Mouse (Mus musculus): ENCODE results near the gene Asb2. TPM values are rescaled to one million over a fixed set of nuclear protein-coding genes. Genes with fewer than 3 reads are reported as not detected.

Gene Asb2
- polyA plus RNA-seq, 1 experiment from 2014 or later: 4.5 TPM

- H3K4me3 ChIP-seq (ENCODE audit: low read depth, low read length): no peak within 1 kb of the TSS
- no peak within 1 kb of the TSS for H3K4me2 ChIP-seq
- peaks cover 4% of the 10 kb centered on the region; the same call in 1 of the 2 replicates for H3K27me3 ChIP-seq (ENCODE audit: insufficient read depth, low read length)
- H3K36me3 ChIP-seq (ENCODE audit: insufficient read depth): no peaks in the 10 kb centered on the region
- H3K27ac ChIP-seq (ENCODE audit: low read depth): no peak within 1 kb of the TSS
- H3K9ac ChIP-seq: no peak within 1 kb of the TSS
- ATAC-seq (ENCODE audit: insufficient read depth): no peak
- H3K9me3 ChIP-seq (ENCODE audit: low read depth, low read length): no peaks in the 10 kb centered on the region
- 72% methylated on average over 2 of the region's 2 CpGs for WGBS
- DNase-seq: no peak
- no peaks in the 10 kb centered on the region for H3K4me1 ChIP-seq (ENCODE audit: insufficient read depth)
- no peak for TF ChIP-seq CTCF (IDR thresholded peaks at IDR 0.05; ENCODE audit: low read depth)
Observed at GRCm38 (mm10) chr12:103310744-103311267, 45.0 kb downstream of the Asb2 start, which contains the start of gene Fam181a. TSS of gene Fam181a (plus strand) at chr12:103310975.

DNA sequence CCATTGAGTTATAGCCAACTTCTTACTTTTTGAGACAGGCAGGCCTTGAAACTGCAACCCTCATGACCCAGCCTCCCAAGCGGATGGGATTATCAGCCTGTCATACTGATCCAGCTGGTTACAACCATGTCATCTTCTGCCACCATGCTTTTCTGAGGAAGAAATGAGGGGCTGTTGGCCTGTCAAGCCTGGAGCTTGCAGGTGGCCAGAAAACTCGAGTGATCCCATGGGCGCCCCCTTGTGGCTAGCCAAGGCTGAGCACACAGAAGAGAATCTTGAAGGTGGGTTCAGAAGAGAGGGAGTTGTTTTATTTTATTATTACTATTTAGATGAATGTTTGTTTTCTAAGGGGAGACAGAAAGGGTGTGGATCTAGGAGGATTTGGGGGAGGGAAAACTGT lies 49.1 kb downstream of the Asb2 start:
- DNase-seq (peak; percentile 59), ATAC-seq (ENCODE audit: insufficient read depth) (no peak)
- WGBS: 25% methylated on average over 3 of the region's 3 CpGs
- Histone ChIP-seq H3K4me3 (ENCODE audit: low read depth, low read length) (no peak overlapping the region), H3K4me1 (ENCODE audit: insufficient read depth) (no peaks in the 10 kb centered on the region), H3K9ac (no peak overlapping the region), H3K36me3 (ENCODE audit: insufficient read depth) (no peaks in the 10 kb centered on the region), H3K9me3 (ENCODE audit: low read depth, low read length) (no peaks in the 10 kb centered on the region), H3K27ac (ENCODE audit: low read depth) (no peak overlapping the region), H3K27me3 (ENCODE audit: insufficient read depth, low read length) (no peaks in the 10 kb centered on the region), H3K4me2 (no peak overlapping the region)
- peak; percentile 67 for TF ChIP-seq CTCF (IDR thresholded peaks at IDR 0.05; ENCODE audit: low read depth)

GRCm38 (mm10) chr12:103306224-103306623 lies 49.6 kb downstream of the Asb2 start:
- Histone ChIP-seq H3K27ac (ENCODE audit: low read depth) (no peak overlapping the region), H3K36me3 (ENCODE audit: insufficient read depth) (no peaks in the 10 kb centered on the region)
- WGBS: 19% methylated on average over 2 of the region's 2 CpGs

DNA sequence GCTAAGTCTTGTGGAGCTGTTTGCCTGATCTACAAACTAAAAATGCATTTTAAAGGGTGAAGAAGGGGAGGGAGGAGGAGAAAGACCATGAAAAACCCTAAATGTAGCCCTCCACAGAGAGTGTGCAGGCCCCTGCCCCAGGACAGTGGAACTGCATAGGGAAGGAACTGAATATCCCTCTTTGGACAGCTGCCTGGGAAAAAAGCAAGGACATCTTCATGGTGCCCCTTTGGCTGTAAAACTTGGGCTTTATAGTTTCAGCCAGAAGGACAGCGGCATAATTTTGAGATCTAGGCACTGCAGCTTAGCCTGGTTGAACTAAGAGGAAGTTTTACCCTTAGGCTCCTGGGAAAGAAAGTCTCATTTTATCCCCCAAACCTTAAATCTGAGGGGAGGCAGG lies 52.8 kb downstream of the Asb2 start:
- Histone ChIP-seq H3K4me3 (ENCODE audit: low read depth, low read length) (no peak overlapping the region), H3K27ac (ENCODE audit: low read depth) (no peak overlapping the region), H3K36me3 (ENCODE audit: insufficient read depth) (no peaks in the 10 kb centered on the region), H3K4me2 (no peak overlapping the region), H3K4me1 (ENCODE audit: insufficient read depth) (no peaks in the 10 kb centered on the region), H3K27me3 (ENCODE audit: insufficient read depth, low read length) (no peaks in the 10 kb centered on the region), H3K9ac (no peak overlapping the region), H3K9me3 (ENCODE audit: low read depth, low read length) (no peaks in the 10 kb centered on the region)
- DNase-seq: no peak
- 88% methylated on average over 1 of the region's 1 CpGs for WGBS
- TF ChIP-seq CTCF (IDR thresholded peaks at IDR 0.05; ENCODE audit: low read depth): no peak
- ATAC-seq (ENCODE audit: insufficient read depth): no peak

More at GRCm38 (mm10) chr12:103306224-103306623, 49.6 kb downstream of the Asb2 start:
- no peak overlapping the region for H3K4me3 ChIP-seq (ENCODE audit: low read depth, low read length)
- H3K4me2 ChIP-seq: no peak overlapping the region
- TF ChIP-seq CTCF (IDR thresholded peaks at IDR 0.05; ENCODE audit: low read depth): peak; percentile 41
- DNase-seq: peak; percentile 47
- ATAC-seq (ENCODE audit: insufficient read depth): no peak
- H3K27me3 ChIP-seq (ENCODE audit: insufficient read depth, low read length): no peaks in the 10 kb centered on the region
- H3K9me3 ChIP-seq (ENCODE audit: low read depth, low read length): no peaks in the 10 kb centered on the region
- H3K4me1 ChIP-seq (ENCODE audit: insufficient read depth): no peaks in the 10 kb centered on the region
- no peak overlapping the region for H3K9ac ChIP-seq

GRCm38 (mm10) chr12:103301645-103302044 lies 54.2 kb downstream of the Asb2 start:
- no peaks in the 10 kb centered on the region for H3K4me1 ChIP-seq (ENCODE audit: insufficient read depth)
- no peak overlapping the region for H3K4me2 ChIP-seq
- no peaks in the 10 kb centered on the region for H3K9me3 ChIP-seq (ENCODE audit: low read depth, low read length)
- no peaks in the 10 kb centered on the region for H3K36me3 ChIP-seq (ENCODE audit: insufficient read depth)
- 41% methylated on average over 2 of the region's 2 CpGs for WGBS
- peak; percentile 87 for TF ChIP-seq CTCF (IDR thresholded peaks at IDR 0.05; ENCODE audit: low read depth)
- peak; percentile 80 for DNase-seq
- H3K9ac ChIP-seq: no peak overlapping the region
- H3K4me3 ChIP-seq (ENCODE audit: low read depth, low read length): no peak overlapping the region
- H3K27me3 ChIP-seq (ENCODE audit: insufficient read depth, low read length): no peaks in the 10 kb centered on the region
- no peak overlapping the region for H3K27ac ChIP-seq (ENCODE audit: low read depth)
- no peak for ATAC-seq (ENCODE audit: insufficient read depth)

GRCm38 (mm10) chr12:103300493-103300892 lies 55.3 kb downstream of the Asb2 start:
- no peak for ATAC-seq (ENCODE audit: insufficient read depth)
- no peaks in the 10 kb centered on the region for H3K9me3 ChIP-seq (ENCODE audit: low read depth, low read length)
- no peak overlapping the region for H3K4me2 ChIP-seq
- 52% methylated on average over 9 of the region's 9 CpGs for WGBS
- no peak overlapping the region for H3K4me3 ChIP-seq (ENCODE audit: low read depth, low read length)
- TF ChIP-seq CTCF (IDR thresholded peaks at IDR 0.05; ENCODE audit: low read depth): no peak
- H3K36me3 ChIP-seq (ENCODE audit: insufficient read depth): no peaks in the 10 kb centered on the region
- no peak for DNase-seq
- no peaks in the 10 kb centered on the region for H3K27me3 ChIP-seq (ENCODE audit: insufficient read depth, low read length)
- H3K4me1 ChIP-seq (ENCODE audit: insufficient read depth): no peaks in the 10 kb centered on the region
- H3K27ac ChIP-seq (ENCODE audit: low read depth): no peak overlapping the region
- H3K9ac ChIP-seq: no peak overlapping the region

DNA sequence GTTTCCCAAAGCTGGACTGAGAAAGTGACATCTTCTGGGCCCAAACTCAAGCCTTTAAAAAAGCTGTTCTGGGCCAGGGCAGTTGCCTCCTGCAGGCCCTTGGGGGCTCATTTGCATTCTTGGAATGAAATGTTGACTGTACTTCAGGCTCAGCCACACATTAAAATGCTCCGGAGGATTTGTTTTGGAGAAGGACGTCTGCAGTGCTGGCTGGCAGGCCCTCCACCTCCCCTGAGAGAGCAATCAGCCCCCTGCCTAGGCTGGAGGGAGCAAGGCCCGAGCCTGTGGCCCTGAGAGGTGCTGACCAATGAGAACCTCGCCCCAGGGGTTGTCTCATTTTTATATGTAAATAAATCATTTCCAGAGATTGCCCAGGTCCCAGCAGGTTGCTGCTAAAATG lies 59.5 kb downstream of the Asb2 start:
- WGBS: 10% methylated on average over 4 of the region's 4 CpGs

More for the DNA sequence above, 59.5 kb downstream of the Asb2 start:
- Histone ChIP-seq H3K36me3 (ENCODE audit: insufficient read depth) (no peaks in the 10 kb centered on the region), H3K27ac (ENCODE audit: low read depth) (no peak overlapping the region), H3K9me3 (ENCODE audit: low read depth, low read length) (no peaks in the 10 kb centered on the region), H3K27me3 (ENCODE audit: insufficient read depth, low read length) (no peaks in the 10 kb centered on the region), H3K4me2 (no peak overlapping the region), H3K9ac (no peak overlapping the region), H3K4me3 (ENCODE audit: low read depth, low read length) (no peak overlapping the region), H3K4me1 (ENCODE audit: insufficient read depth) (no peaks in the 10 kb centered on the region)
- ATAC-seq (ENCODE audit: insufficient read depth) (no peak), DNase-seq (no peak)
- TF ChIP-seq CTCF (IDR thresholded peaks at IDR 0.05; ENCODE audit: low read depth): no peak
